ENCODE assay signal across 8 mouse cellular contexts in the genomic region with DNA sequence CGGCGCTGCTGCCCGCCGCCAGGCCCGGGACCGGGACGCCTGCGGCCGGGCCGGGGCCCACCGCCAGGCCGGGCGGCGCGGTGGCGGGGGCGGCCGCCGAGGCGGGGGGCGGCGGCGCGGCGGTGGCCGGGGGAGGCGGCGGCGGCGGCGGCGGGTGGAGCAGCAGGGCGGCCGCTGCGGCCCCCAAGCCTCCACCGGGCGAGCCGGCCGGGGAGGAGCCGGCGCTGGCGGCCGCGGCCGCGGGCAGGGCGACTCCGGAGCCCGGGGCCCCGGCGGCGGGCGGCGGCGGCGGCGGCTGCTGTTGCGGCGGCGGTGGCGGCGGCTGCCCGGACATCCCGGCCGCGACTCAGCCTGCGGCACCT. TPM values are rescaled to one million over a fixed set of nuclear protein-coding genes. Genes with fewer than 3 reads are reported as not detected.
DNase-seq lines count a peak whose midpoint lies in the region; ATAC-seq and TF ChIP-seq lines count a peak whose summit lies in the region.

No protein-coding gene starts in this region.

- TF ChIP-seq POLR2A in heart, adult 2 months (IDR thresholded peaks at IDR 0.05; ENCODE audit: insufficient read depth, low read depth, low read length), result no peak
- no peak for TF ChIP-seq POLR2A in thymus, adult 2 months (IDR thresholded peaks at IDR 0.05; ENCODE audit: control insufficient read depth, extremely low read depth, insufficient read depth, low read length, poor library complexity)

- peak; percentile 25; the same call in 1 of the 2 replicates for ATAC-seq in liver, embryonic 12.5 days

- peak overlapping the region; percentile 93 for H3K4me2 ChIP-seq in liver, embryonic 12.5 days

- no peaks in the 10 kb centered on the region for H3K27me3 ChIP-seq in heart, adult 2 months (ENCODE audit: control insufficient read depth, insufficient read depth, low read length)
- no peaks in the 10 kb centered on the region for H3K27me3 ChIP-seq in thymus, adult 2 months (ENCODE audit: control insufficient read depth, insufficient read depth, low read length)
- no peaks in the 10 kb centered on the region for H3K27me3 ChIP-seq in liver, embryonic 12.5 days (replicated peaks)

- H3K4me1 ChIP-seq in heart, adult 2 months (ENCODE audit: control insufficient read depth, insufficient read depth, low read length), result peaks cover 16% of the 10 kb centered on the region
- H3K4me1 ChIP-seq in thymus, adult 2 months (replicated peaks; ENCODE audit: control insufficient read depth, insufficient read depth, low read length), result peaks cover 5% of the 10 kb centered on the region
- H3K4me1 ChIP-seq in liver, embryonic 12.5 days, result peaks cover 65% of the 10 kb centered on the region

- no peak for DNase-seq in heart, adult 2 months
- no peak for DNase-seq in heart, postnatal 25 days (ENCODE audit: low spot score)
- no peak for DNase-seq in thymus, adult 2 months
- DNase-seq in thymus, postnatal 36 days, result no peak
- no peak for DNase-seq in embryo, embryonic 10.5 days (ENCODE audit: low spot score)
- no peak for DNase-seq in urinary bladder, postnatal 36 days (ENCODE audit: low spot score in 2 of 2)
- no peak for DNase-seq in thymus, postnatal 4 days

- H3K27ac ChIP-seq in heart, adult 2 months, result peak overlapping the region; percentile 90
- H3K27ac ChIP-seq in thymus, adult 2 months (ENCODE audit: control insufficient read depth, insufficient read depth, low read length), result peak overlapping the region; percentile 90; the same call in 1 of the 2 replicates
- H3K27ac ChIP-seq in liver, embryonic 12.5 days, result peak overlapping the region; percentile 98

- no peak for TF ChIP-seq EP300 in heart, adult 2 months (IDR thresholded peaks at IDR 0.05; ENCODE audit: insufficient read depth, low read depth, low read length)

- peaks cover 23% of the 10 kb centered on the region for H3K36me3 ChIP-seq in heart, adult 2 months (ENCODE audit: control insufficient read depth, insufficient read depth, low read length)
- no peaks in the 10 kb centered on the region for H3K36me3 ChIP-seq in thymus, adult 2 months (ENCODE audit: control insufficient read depth, insufficient read depth, low read length)
- no peaks in the 10 kb centered on the region for H3K36me3 ChIP-seq in liver, embryonic 12.5 days

- H3K9ac ChIP-seq in heart, adult 2 months (ENCODE audit: low read depth, low read length), result peak overlapping the region; percentile 100
- peak overlapping the region; percentile 99 for H3K9ac ChIP-seq in liver, embryonic 12.5 days

- TF ChIP-seq CTCF in heart, adult 2 months (IDR thresholded peaks at IDR 0.05), result no peak
- TF ChIP-seq CTCF in thymus, adult 2 months (IDR thresholded peaks at IDR 0.05; ENCODE audit: borderline replicate concordance, control insufficient read depth, extremely low read depth, insufficient read depth, low read length, poor library complexity), result no peak

- H3K79me2 ChIP-seq in heart, adult 2 months (replicated peaks; ENCODE audit: control insufficient read depth, insufficient read depth, low read length), result peaks cover 15% of the 10 kb centered on the region

- no peaks in the 10 kb centered on the region for H3K9me3 ChIP-seq in liver, embryonic 12.5 days (replicated peaks)

- 26% methylated on average over 67 of the region's 67 CpGs for whole genome bisulfite sequencing in heart, adult 2 months
- 30% methylated on average over 67 of the region's 67 CpGs for WGBS in thymus, adult 2 months
- WGBS in liver, embryonic 12.5 days (ENCODE audit: insufficient replicate concordance), result 3% methylated on average over 20 of the region's 67 CpGs

- intact Hi-C loops in heart, adult 2 months (cut with DNase I), result loop anchor here (2.0 to 5.0 kb wide), 5 partner anchors 52 to 308 kb away; partner anchors contain the start of genes Nol7 and Tbc1d7
- intact Hi-C loops in heart, postnatal 25 days (cut with DNase I), result loop anchor here (5.0 kb wide), 3 partner anchors 58 to 83 kb away; partner anchors contain the start of gene Nol7

- peak overlapping the region; percentile 75 for H3K4me3 ChIP-seq in heart, adult 2 months
- H3K4me3 ChIP-seq in thymus, adult 2 months (ENCODE audit: control insufficient read depth, insufficient read depth, low read length), result peak overlapping the region; percentile 99
- peak overlapping the region; percentile 96 for H3K4me3 ChIP-seq in liver, embryonic 12.5 days

RNA-seq across cellular contexts. Expression of gene Ranbp9, which starts 0.5 kb away (rescaled TPM):
- total RNA-seq in heart, adult 2 months (2021), result 10 to 100 TPM; 42.2 to 44.2 TPM
- polyA plus RNA-seq in heart, adult 2 months (2012; rRNA removed), result 16.1 and 22.3 TPM in 2 replicates
- 10 to 100 TPM; 43.3 to 43.6 TPM for total RNA-seq in heart, postnatal 25 days (2021)
- 26.7 and 35.6 TPM in 2 replicates for polyA plus RNA-seq in thymus, adult 2 months (2012; rRNA removed)
- polyA plus RNA-seq in liver, embryonic 12.5 days (2016; fragmentation: Nextera tagmentation; extraction: Ambion mirVana), result 3.3 and 4.5 TPM in 2 replicates
